Mouse (Mus musculus): ENCODE measurements around the gene Eml4. TPM values are rescaled to one million over a fixed set of nuclear protein-coding genes. Genes with fewer than 3 reads are reported as not detected.

The Eml4 gene
- total RNA-seq (2021) = 10 to 100 TPM; 19.8 to 22.7 TPM
- long read RNA-seq, experiment 1, full-length matches to known transcripts = 12 of 31 reads
- long read RNA-seq, experiment 1, partial matches to known transcripts = 2 of 31 reads
- long read RNA-seq, experiment 1, other reads (novel, unspliced or antisense) = 17 of 31 reads
- long read RNA-seq, experiment 2, full-length matches to known transcripts = 7 of 23 reads
- long read RNA-seq, experiment 2, partial matches to known transcripts = 1 of 23 reads
- long read RNA-seq, experiment 2, other reads (novel, unspliced or antisense) = 15 of 23 reads

GRCm38 (mm10) chr17:83350379-83351091, at the start of gene Eml4:
Eml4 (plus strand) TSS chr17:83350931.
- peak; percentile 94 to 95 for DNase-seq (ENCODE audit: low spot score in 2 of 2)

GRCm38 (mm10) chr17:83301433-83301832, 49.3 kb upstream of the Eml4 start:
- no peak for DNase-seq (ENCODE audit: low spot score in 2 of 2)

- no peak for DNase-seq (ENCODE audit: low spot score in 2 of 2)
Measured at GRCm38 (mm10) chr17:83304089-83304822, 46.5 kb upstream of the Eml4 start.

GRCm38 (mm10) chr17:83306964-83307640, 43.6 kb upstream of the Eml4 start:
- DNase-seq (ENCODE audit: low spot score in 2 of 2) = no peak

GRCm38 (mm10) chr17:83307641-83308296, 43.0 kb upstream of the Eml4 start:
- DNase-seq (ENCODE audit: low spot score in 2 of 2) = no peak

GRCm38 (mm10) chr17:83308451-83308850, 42.3 kb upstream of the Eml4 start:
- DNase-seq (ENCODE audit: low spot score in 2 of 2) = no peak

- no peak for DNase-seq (ENCODE audit: low spot score in 2 of 2)
Measured at GRCm38 (mm10) chr17:83309243-83309642, 41.5 kb upstream of the Eml4 start.

GRCm38 (mm10) chr17:83311806-83312205, 38.9 kb upstream of the Eml4 start:
- DNase-seq (ENCODE audit: low spot score in 2 of 2) = no peak

- peak; percentile 41 to 46 for DNase-seq (ENCODE audit: low spot score in 2 of 2)
Measured at GRCm38 (mm10) chr17:83312244-83312918, 38.4 kb upstream of the Eml4 start.

- DNase-seq (ENCODE audit: low spot score in 2 of 2) = no peak
Measured at GRCm38 (mm10) chr17:83313046-83313689, 37.6 kb upstream of the Eml4 start.

GRCm38 (mm10) chr17:83315476-83315875, 35.3 kb upstream of the Eml4 start:
- no peak for DNase-seq (ENCODE audit: low spot score in 2 of 2)

GRCm38 (mm10) chr17:83322621-83323335, 28.0 kb upstream of the Eml4 start:
- peak; percentile 48 to 54 for DNase-seq (ENCODE audit: low spot score in 2 of 2)

- DNase-seq (ENCODE audit: low spot score in 2 of 2) = no peak
Measured at GRCm38 (mm10) chr17:83323410-83324268, 27.1 kb upstream of the Eml4 start.

- peak in 1 of 2 experiments; percentile 6 for DNase-seq (ENCODE audit: low spot score in 2 of 2)
Measured at GRCm38 (mm10) chr17:83324269-83324616, 26.5 kb upstream of the Eml4 start.

GRCm38 (mm10) chr17:83335183-83335584, 15.5 kb upstream of the Eml4 start:
- DNase-seq (ENCODE audit: low spot score in 2 of 2) = no peak

- no peak for DNase-seq (ENCODE audit: low spot score in 2 of 2)
Measured at GRCm38 (mm10) chr17:83337051-83337898, 13.5 kb upstream of the Eml4 start.

GRCm38 (mm10) chr17:83339368-83340085, 11.2 kb upstream of the Eml4 start:
- no peak for DNase-seq (ENCODE audit: low spot score in 2 of 2)
